Mouse (Mus musculus) retina, embryonic 14.5 days (tissue): ENCODE data around the gene Snx29.

Experiments used
- DNase-seq: peaks from one replicate; pipeline ENCODE4 v3.0.0-alpha.2; 2015; ENCODE audit warnings: low spot score

Snx29 gene

GRCm38 (mm10) chr16:11637794-11638193 is 315.1 kb downstream of the Snx29 start:
- DNase-seq = no peak

DNA sequence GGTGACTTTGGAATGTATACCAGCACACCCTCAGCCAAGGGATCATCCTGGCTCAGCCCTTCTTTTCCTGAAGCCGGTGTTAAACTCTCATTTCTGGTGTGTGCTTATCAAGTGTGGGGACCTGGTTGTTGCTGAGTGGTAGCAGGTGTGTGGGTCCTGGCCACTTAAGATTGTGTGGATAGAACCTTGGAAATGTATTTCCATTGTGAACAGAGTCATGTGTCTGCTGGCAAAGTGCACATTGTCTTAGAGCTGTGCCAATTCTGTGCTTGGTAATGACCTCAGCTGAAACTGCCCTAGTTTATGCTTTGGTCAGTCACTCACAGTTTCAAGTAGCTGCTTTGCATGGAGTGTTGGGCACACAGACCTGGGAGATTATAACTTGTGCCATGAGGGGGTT is 316.0 kb downstream of the Snx29 start:
- DNase-seq = no peak

DNA sequence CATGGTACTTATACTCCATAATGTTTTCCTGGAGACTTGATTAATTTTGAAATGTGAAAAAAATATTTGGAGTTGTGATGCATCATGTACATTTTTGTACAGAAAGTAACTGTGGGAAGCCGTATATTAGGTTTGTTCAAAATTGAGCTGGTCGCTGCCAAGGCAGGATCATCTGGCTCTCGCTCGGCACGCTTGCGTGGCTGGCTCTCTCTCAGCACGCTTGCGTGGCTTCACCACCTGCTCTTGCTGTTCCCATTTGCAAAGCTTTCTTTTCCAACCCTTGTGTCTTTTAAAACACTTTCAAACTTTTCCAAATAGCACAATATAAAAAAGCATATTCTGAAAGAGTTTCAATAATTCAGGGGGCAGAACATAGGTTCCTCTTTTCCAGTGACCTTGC is 317.2 kb downstream of the Snx29 start:
- DNase-seq = no peak

DNA sequence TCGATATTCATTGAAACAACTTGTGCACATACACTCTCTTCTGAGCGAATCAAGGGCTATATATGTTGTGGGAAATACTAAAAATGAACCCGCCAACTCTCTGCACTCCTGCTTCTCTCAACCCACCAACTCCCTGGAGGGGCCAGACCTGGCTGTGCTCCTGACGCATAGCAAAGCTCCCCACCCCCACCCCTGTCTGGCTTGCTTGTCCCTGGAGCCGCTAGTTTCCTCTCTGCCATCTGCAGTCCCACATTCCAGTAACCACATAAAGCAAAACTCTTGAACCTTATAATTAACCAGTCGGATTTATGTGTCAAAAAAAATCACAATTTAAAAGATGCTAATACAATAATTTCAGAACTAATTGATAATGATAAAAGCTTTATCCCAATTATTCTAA is 320.9 kb downstream of the Snx29 start:
- no peak for DNase-seq

DNA sequence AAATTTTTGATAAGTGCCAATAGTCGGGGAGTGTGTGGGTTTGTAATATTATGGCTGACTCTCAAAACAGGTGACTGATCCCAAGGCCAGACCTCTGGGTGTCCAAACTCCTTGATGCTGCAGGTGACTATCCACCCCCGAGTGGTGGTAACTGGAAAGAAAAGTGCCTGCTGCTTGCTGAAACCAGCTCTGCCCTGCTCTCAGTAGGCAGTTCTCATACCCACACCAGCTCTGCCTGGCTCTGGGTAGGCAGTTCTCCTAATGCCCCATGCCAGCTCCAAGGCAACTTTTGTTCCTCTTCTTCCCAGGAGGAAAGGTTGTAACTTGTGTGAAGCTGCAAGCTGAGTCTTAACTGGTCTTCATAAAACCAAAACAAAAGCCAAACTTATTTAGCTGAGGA is 321.7 kb downstream of the Snx29 start:
- DNase-seq = no peak

- DNase-seq = no peak
These were observed 323.0 kb downstream of the Snx29 start for GRCm38 (mm10) chr16:11645668-11646067.

DNA sequence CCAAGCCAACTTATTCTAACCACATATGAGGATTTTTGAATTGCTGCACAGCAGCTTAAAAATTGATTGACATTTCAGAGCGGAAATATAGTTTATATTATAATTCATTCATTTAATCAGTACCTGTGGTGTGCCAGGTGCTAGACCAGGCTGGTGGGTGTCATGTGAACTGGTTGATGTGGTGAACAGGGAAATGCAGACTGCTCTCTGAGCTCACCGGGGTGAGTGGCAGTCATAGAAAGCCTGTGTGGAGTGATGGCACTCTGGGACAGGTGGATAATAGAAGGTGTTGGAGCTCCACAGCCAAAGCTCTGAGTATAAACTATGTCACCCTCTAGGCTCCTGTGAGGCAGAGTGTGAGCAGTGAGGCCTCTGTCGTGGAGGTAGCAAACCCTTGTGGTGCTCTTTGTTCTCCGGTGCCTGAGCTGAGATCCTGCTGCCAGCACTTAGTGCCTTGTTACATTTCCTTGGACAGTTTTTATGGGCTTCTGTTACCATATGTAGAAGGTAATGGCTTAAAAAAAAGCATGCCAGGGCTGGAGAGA is 324.1 kb downstream of the Snx29 start:
- DNase-seq = no peak

DNA sequence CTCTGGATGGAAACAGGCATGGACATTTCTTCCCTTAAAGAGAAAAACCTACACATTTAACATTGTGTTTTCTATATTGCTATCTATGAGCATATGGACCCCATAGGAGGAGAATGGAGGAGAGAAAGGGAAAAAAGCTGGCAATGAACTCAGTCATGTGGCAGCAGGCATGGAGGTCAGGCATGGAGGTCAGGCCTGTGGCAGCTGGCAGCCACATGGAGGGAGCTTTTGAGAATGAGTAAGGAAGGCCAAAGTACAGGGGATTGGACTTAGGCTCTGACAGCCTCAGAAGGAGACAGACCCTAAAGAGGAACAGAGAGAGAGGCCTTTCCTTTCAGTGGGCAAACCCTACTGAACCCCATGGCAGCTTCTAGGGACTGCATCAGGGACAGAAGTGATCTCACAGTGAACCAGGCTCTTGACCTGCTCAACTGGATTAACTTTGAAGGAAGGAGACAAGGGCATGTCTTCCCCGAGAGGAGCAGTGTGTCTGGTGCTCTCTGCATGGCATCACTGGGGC is 325.5 kb downstream of the Snx29 start:
- DNase-seq = no peak

GRCm38 (mm10) chr16:11652686-11653366 is 330.1 kb downstream of the Snx29 start:
- no peak for DNase-seq

- no peak for DNase-seq
These were observed 333.2 kb downstream of the Snx29 start for GRCm38 (mm10) chr16:11655893-11656292.

- no peak for DNase-seq
These were observed 334.4 kb downstream of the Snx29 start for GRCm38 (mm10) chr16:11657111-11657510.

DNA sequence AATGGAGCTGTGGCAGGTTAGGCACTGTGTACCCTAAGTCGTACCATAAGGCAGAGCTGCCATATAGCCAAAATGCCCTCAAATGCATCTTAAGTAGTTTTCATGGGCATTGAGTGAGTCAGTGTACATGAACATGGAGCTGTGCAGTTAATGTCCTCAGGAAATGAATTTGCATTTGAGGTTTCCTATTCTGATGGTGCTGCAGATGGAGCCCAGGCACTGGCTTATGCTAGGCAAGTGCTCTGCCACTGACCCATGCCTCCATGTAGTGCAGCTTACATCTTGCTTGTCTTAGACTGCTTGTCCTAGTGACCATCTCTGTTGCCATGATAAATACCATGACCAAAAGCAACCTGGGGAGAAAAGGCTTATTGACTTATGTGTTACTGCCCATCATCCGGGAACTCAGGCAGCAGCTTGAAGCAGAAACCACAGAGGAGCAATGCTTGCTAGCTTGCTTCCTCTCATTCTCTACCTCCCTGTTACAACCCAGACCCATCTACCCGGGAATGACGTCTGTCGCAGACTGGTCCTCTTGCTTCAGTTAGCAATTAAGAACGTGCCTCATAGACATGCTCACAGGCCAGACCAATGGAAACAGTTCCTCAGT is 336.5 kb downstream of the Snx29 start:
- DNase-seq = no peak

DNA sequence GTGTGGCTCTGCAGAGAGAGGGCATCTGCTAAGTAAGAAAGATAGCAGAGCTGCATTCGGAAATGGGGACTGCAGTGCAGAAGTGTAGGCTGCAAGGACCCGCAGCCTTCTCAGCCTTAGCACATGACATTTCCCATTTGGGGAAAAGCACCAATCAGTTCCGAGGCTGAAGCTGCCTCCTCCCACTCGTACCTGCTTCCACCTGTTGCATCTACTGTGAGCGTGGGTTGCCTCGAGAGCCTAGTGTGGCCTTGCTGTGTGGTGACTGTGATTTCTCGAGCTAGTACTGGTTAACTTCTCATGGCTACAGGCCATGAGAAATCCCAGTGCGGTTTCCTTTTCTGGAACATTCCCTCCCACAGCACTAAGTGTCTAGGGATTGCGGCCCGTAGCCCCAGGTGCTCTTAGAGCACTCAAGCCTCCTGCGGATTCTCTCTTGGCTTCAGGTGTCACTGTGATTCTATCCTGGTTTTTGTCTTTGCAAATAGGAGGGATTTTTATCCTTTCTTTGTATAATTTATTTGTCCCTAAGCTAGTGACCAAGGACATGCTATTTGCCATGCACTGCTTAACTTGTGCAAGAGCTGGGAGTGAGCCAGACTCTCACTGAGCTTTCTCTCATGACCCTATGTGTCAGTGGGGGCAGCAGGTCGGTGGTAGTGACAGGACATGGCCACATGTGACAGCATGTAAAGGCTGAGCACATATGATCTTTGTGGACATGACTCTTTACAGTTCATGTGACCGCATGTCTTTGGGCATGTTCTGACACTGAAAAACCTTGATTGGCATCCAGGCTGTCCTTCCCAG is 342.4 kb downstream of the Snx29 start:
- no peak for DNase-seq

DNA sequence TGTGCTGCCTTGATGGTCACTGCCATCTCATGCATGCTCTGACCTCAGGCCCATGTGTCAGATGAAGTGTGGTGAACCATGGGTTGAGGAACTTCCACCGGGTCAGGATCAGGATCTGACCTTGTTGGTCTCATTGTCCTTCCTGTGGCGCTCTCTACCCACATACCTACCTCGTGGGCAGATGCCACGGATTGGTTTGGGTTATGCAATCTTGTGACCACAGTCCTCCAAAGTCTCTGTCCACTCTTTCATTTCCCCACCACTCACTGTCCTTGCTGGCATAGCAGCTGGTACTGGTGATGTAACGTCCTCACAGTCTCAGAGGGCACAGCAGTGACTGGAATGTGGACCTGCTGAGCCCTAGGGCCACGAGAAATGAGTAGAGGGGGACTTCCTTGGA is 343.2 kb downstream of the Snx29 start:
- no peak for DNase-seq

- no peak for DNase-seq
These were observed 345.7 kb downstream of the Snx29 start for GRCm38 (mm10) chr16:11668375-11668774.

DNA sequence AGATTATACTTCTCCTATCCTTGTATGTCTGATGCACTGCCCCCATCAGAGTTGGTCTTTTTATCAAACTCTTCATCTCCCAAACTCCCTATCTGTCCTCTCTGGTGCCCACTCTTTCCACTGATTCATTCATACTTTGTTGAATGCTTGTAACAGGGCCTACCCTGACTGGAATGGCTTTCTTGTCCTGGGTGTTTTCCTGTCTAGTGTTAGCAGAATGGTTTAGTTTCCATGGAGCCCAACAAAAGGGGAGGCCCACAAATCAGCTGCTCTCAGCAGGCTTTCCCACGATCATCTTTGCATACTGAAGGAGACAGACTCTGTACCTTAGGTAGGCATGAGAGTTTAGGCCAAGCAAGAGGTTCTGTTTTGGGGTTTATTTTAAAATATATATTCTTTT is 346.2 kb downstream of the Snx29 start:
- DNase-seq = no peak

DNA sequence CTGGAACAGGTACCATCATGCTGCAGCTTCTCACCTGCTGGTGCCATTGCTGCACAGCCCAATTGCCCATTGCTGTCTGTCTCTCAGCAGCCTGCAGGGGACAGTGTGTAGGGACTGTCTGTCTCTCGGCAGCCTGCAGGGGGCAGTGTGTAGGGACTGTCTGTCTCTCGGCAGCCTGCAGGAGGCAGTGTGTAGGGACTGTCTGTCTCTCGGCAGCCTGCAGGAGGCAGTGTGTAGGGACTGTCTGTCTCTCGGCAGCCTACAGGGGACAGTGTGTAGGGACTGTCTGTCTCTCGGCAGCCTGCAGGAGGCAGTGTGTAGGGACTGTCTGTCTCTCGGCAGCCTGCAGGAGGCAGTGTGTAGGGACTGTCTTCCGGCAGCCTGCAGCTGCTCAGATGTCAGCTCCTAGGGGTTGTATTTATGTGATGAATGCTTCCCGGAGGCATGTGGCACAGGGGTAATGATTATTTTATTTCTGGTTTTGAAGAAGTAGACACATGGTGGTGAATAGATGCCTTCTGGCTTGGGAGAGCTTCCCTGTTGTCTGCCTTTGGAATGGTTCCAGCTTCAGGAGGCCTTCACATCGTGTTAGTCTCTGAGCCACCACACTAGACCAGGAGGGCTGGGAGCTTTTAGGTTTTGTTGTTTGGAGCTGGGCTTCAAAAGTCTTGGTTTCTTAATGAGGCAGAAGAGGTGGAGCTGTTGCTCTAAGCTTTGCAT is 347.7 kb downstream of the Snx29 start:
- no peak for DNase-seq

- no peak for DNase-seq
These were observed 348.2 kb downstream of the Snx29 start for GRCm38 (mm10) chr16:11670971-11671310.

DNA sequence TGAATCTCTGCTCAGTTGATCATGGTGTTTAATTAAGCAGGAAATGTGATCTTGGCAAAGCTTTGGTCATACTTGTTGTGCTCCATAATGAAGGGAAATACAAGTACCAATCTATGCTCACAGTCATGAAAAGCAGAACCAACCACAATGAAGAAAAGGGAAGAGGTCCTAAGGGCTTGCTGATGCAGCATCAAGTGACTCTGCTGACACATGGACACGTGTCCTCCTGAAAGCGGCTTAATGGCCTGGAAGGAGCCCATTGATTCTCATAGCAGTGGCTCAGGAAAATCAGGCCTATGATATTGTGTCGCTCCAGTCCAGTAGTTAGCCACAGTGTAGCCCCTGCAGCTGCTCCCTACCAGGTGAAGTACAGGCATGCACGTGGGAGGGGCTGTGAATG is 353.3 kb downstream of the Snx29 start:
- DNase-seq = peak; percentile 33

DNA sequence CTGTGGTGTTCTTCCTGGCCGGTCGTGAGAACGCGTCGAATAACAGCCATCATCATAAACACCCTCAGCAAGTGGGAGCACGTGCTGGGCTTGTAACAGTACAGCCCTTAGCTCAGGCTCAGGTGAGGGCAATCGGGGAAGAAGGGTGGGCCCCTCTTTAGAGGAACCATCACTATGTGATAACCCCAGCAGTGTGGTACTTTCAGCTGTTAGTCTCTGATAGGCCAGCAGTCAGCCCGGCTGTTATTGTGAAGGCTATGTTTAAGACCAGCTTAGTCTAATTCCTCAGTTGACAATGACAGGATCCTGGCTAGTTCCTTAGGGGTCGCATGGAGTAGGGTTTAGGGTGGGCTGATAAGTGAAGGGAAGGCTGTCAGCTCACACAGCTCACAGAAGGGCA is 362.6 kb downstream of the Snx29 start:
- DNase-seq = no peak

DNA sequence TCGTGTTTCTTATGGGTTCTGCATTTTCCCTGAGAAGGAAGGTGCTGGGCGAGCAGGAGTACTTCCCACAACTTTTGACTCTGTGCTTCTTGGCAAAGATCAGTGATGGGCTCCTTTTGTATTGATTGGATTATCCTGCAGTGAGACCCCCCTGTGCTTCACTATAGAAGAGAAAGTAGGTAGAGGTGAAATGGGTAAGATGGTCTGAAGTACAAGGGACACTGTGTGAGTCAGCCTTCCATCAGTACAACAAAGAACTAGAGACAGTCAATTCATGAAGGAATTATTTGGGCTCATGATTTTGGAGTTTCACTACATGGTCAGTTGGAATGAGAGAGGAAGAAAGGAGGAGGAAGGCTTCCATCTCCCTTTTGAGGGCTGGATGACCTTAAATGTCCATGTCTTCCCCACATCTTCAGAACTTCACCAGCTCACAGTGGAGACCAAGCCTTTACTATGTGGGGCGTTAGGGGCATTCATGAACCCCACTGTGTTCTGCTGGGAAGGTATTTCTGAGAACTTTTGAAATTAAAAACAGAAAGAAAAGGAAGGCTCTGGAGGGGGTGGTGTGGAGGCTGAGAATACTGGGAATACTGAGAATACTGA is 363.1 kb downstream of the Snx29 start:
- no peak for DNase-seq

- DNase-seq = no peak
These were observed 365.1 kb downstream of the Snx29 start for GRCm38 (mm10) chr16:11687836-11688235.
